Mouse (Mus musculus) lung, postnatal 0 days (tissue): Measurements from ENCODE around the gene Tmprss13. TPM values are rescaled to one million over a fixed set of nuclear protein-coding genes. Genes with fewer than 3 reads are reported as not detected.

Experiments
- ATAC-seq: fragments of 200-750 bp; cut with Nextera tagmentation; 2 replicates; pipeline ENCODE4 v1.8.0; 2017; ENCODE audit warnings: moderate library complexity
- DNase-seq: peaks from one replicate; pipeline ENCODE4 v3.0.0-alpha.2; 2016; ENCODE audit warnings: low spot score
- H3K27ac ChIP-seq: fragments of 300-500 bp; sonication (generic); 2 replicates; pipeline ENCODE4 v1.5.1; 2014; ENCODE audit warnings: antibody characterized with exemption, mild to moderate bottlenecking, low read length, mixed read lengths
- H3K27me3 ChIP-seq: fragments of 300-500 bp; sonication (generic); replicated peaks from 2 replicates; pipeline ENCODE4 v1.6.1; 2014; ENCODE audit warnings: low read length, mixed read lengths; ENCODE audit not compliant: insufficient read depth
- H3K36me3 ChIP-seq: fragments of 300-500 bp; sonication (generic); 2 replicates; pipeline ENCODE4 v1.6.1; 2014; ENCODE audit warnings: low read length, mixed read lengths; ENCODE audit not compliant: insufficient read depth
- H3K4me1 ChIP-seq: fragments of 300-500 bp; sonication (generic); 2 replicates; pipeline ENCODE4 v1.6.1; 2014; ENCODE audit warnings: antibody characterized with exemption, low read depth, low read length, mixed read lengths; ENCODE audit not compliant: insufficient read depth
- H3K4me2 ChIP-seq: fragments of 300-500 bp; sonication (generic); replicated peaks from 2 replicates; pipeline ENCODE4 v1.6.1; 2014; ENCODE audit warnings: low read depth, mild to moderate bottlenecking, low read length, moderate library complexity, mixed read lengths
- H3K4me3 ChIP-seq: fragments of 300-500 bp; sonication (generic); 2 replicates; pipeline ENCODE4 v1.5.1; 2014; ENCODE audit warnings: low read depth, low read length
- H3K9ac ChIP-seq: fragments of 300-500 bp; sonication (generic); replicated peaks from 2 replicates; pipeline ENCODE4 v1.6.1; 2014; ENCODE audit warnings: low read depth, mild to moderate bottlenecking
- H3K9me3 ChIP-seq: fragments of 300-500 bp; sonication (generic); 2 replicates; pipeline ENCODE4 v1.6.1; 2016; ENCODE audit warnings: low read length, mixed read lengths
- CTCF ChIP-seq: IDR thresholded peaks from 2 replicates; pipeline ENCODE4 v1.5.1; 2016; ENCODE audit warnings: antibody characterized with exemption, mild to moderate bottlenecking
- EP300 ChIP-seq: IDR thresholded peaks from 2 replicates; pipeline ENCODE4 v1.6.1; 2016; ENCODE audit warnings: antibody characterized with exemption, mild to moderate bottlenecking, control low read depth
- WGBS: fragments of 180-500 bp; shearing (Covaris S2); extraction: QIAGEN DNeasy Blood & Tissue Kit; methylation state at CpG from one replicate; pipeline ENCODE4 v1.1.7; 2014; 5-methylcytosine and 5-hydroxymethylcytosine counted together
- polyA plus RNA-seq: library from polyadenylated mRNA; unstranded; fragments of >200 nt; fragmentation: Nextera tagmentation; extraction: Ambion mirVana; gene quantifications from 2 replicates; pipeline ENCODE4 v1.2.1, GENCODE M21; 2015

Tmprss13 gene
- polyA plus RNA-seq, 1 experiment from 2014 or later = 0.86 TPM

DNA sequence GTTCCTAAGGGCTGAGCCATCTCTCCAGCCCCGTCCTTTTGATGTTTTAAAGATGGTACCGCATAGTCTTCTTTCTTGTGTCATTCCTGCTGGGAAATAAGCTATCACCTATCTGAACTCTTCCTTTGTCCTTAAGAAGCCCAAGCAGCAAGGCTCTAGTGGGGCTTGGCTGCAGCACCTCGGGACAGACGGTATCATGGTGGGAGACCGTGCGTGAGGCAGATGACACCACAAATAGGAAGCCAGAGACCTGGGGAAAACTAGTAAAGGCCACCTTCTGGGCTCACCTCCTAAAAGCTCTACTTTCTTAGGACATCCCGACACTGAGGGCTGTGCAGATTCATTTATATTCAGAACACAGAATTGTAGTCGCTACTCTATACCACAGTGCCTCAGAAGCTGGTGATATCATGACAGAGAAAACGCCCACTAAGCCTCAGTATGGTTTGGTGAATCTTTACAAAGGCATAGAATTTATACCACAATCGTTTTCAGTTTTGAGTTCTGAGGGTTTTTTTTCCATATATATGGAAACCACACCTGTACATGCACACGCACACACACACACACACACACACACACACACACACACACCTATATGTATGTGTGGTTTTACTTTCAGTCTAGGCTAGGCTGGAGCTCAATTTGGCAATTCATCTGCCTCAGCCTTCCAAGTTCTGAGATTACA, 27.3 kb upstream of the Tmprss13 start:
- WGBS = 80% methylated on average over 11 of the region's 11 CpGs
- ATAC-seq = no peak
- TF ChIP-seq EP300 (no peak), CTCF (no peak)
- H3K9me3 ChIP-seq = no peaks in the 10 kb centered on the region
- DNase-seq = no peak
- H3K9ac ChIP-seq = no peak overlapping the region
- no peaks in the 10 kb centered on the region for H3K36me3 ChIP-seq
- H3K4me3 ChIP-seq = no peak overlapping the region
- no peak overlapping the region for H3K27ac ChIP-seq
- H3K27me3 ChIP-seq = no peaks in the 10 kb centered on the region
- no peak overlapping the region for H3K4me2 ChIP-seq
- no peaks in the 10 kb centered on the region for H3K4me1 ChIP-seq

- H3K4me3 ChIP-seq = no peak overlapping the region
- ATAC-seq (no peak), DNase-seq (no peak)
- H3K27ac ChIP-seq = no peak overlapping the region
- H3K9ac ChIP-seq = no peak overlapping the region
- no peaks in the 10 kb centered on the region for H3K4me1 ChIP-seq
- H3K9me3 ChIP-seq = no peaks in the 10 kb centered on the region
- no peak overlapping the region for H3K4me2 ChIP-seq
- H3K27me3 ChIP-seq = no peaks in the 10 kb centered on the region
- TF ChIP-seq EP300 = no peak
- TF ChIP-seq CTCF = no peak
- 35% methylated on average over 10 of the region's 10 CpGs for WGBS
- no peaks in the 10 kb centered on the region for H3K36me3 ChIP-seq
These were observed 24.5 kb upstream of the Tmprss13 start for GRCm38 (mm10) chr9:45294210-45295011.

DNA sequence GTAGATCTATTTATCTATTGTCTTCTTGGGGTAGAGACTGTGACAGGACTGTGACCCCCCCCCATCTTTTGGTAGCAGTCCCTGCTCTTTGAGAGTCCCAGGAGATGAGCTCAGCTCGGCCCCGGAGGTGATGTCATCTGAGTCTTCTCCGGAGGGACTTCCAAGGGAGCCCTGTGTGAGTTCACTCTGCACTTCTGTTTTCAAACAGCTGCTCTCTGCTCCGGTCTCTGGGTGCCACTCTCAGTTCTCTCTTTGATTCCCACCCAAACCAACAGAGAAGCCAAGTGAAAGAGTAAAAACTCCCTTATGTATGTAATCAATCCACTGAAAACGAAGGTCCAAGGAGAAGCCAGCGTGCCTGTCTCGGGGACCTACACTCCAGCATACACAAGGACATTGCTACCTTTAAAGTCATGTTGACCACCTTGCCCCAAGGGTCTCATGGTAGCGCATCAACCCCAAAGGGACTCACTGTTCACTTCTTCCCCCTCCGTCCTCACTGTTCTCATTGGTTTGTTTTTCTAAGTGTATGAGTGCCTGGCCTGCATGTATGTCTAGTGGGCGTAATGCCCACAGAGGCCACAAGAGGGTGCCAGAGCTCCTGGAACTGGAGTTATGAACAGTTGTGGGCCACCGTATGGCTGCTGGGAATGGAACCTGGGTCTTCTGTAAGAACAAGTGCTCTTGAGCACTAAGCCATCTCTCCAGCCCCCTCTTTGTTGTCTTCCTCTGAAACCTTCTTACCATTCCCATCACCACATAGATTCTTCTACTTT, 19.5 kb upstream of the Tmprss13 start:
- H3K27ac ChIP-seq = no peak overlapping the region
- no peaks in the 10 kb centered on the region for H3K36me3 ChIP-seq
- no peak overlapping the region for H3K4me3 ChIP-seq
- no peak for ATAC-seq
- H3K4me2 ChIP-seq = no peak overlapping the region
- WGBS = 79% methylated on average over 11 of the region's 11 CpGs
- no peaks in the 10 kb centered on the region for H3K4me1 ChIP-seq
- TF ChIP-seq EP300 (no peak), CTCF (peak; percentile 76)
- no peaks in the 10 kb centered on the region for H3K9me3 ChIP-seq
- peak; percentile 43 for DNase-seq
- no peaks in the 10 kb centered on the region for H3K27me3 ChIP-seq
- H3K9ac ChIP-seq = no peak overlapping the region

DNA sequence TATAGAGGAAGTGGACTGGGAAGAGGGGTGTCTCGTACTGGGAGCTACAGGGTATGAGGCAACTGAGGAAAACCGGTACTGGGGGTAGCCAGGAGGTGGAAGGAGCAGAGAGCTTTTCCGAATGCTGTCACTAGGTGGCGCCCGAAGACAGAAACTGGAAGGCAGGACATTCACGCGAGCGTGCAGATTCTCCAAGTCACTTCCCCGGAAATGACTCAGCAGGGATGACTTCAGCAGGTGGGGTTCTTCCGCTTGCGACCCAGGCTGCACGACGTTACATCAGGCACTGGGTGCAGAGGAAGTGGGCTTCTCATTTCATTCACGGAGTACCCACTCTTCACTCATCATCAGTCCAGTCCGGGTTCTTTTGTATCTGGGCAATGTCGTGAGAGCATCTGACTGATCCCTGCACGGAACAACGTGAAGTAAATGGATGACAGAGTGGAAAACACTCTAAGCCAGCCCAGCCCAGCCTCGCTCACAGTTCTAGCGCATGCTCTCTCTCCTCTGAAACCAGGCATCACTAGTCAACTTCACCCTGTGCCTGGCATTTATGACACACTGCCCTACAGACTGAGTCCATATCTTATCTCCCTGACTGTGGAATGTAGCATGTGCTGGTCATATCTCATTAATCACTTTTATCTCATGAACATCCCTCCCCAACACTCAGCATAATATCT, 18.3 kb upstream of the Tmprss13 start:
- Histone ChIP-seq H3K27me3 (no peaks in the 10 kb centered on the region), H3K9ac (no peak overlapping the region), H3K27ac (no peak overlapping the region), H3K4me2 (peak overlapping the region; percentile 39), H3K36me3 (no peaks in the 10 kb centered on the region), H3K9me3 (no peaks in the 10 kb centered on the region), H3K4me3 (peak overlapping the region; percentile 16; the same call in 1 of the 2 replicates), H3K4me1 (no peaks in the 10 kb centered on the region)
- DNase-seq = peak; percentile 95
- 7% methylated on average over 20 of the region's 20 CpGs for WGBS
- peak; percentile 91 for ATAC-seq
- TF ChIP-seq EP300 (peak; percentile 51), CTCF (peak; percentile 90)

GRCm38 (mm10) chr9:45301771-45302170, 17.1 kb upstream of the Tmprss13 start:
- Histone ChIP-seq H3K4me2 (no peak overlapping the region), H3K27ac (no peak overlapping the region), H3K4me3 (no peak overlapping the region), H3K9me3 (no peaks in the 10 kb centered on the region), H3K4me1 (no peaks in the 10 kb centered on the region), H3K36me3 (no peaks in the 10 kb centered on the region), H3K9ac (no peak overlapping the region), H3K27me3 (no peaks in the 10 kb centered on the region)
- WGBS = 78% methylated on average over 8 of the region's 8 CpGs
- ATAC-seq (no peak), DNase-seq (no peak)
- TF ChIP-seq CTCF = no peak
- no peak for TF ChIP-seq EP300
